Mouse (Mus musculus): ENCODE results near the gene Cd6. TPM values are rescaled to one million over a fixed set of nuclear protein-coding genes. Genes with fewer than 3 reads are reported as not detected.

Gene Cd6
- 778 TPM for polyA plus RNA-seq (2017; shearing (Covaris generic))

DNA sequence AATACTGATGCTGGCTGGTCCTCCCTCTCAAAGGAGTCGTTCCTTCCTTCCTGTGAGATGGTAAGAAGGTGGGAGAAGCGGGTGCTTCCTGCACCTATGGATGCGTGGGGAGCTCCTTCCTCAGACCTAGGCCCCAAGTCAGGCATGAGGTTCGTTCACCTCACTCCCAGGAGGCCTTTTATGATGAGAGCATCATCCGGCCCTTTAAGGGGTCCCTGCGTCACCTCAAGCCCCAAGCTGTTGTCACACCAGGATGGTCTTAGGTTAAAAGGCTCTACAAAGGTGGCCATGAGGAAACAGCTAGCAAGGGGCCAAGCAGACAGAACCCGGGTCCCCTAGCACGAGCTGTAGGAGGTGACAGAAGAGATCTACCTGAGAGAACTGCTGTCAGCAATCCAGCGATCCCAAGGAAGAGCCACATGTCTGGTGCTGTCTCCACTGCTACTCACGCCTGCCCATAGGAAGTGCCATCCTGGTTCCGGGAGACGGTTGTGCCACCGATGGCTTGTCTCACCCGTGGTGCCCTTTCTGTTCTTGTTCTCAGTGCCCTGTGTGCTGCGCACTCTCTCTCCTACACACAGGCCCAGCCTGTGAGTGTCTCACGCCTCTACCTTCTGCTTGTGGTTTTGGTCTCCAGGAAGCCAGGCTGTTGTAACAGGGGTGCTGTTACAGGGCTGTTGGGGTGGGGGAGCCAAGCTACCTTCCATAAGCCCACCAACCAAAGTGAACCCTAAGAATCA, at the start of gene Cd6:
TSS of gene Cd6 (minus strand) at position 623 of the 740 bp plus-strand sequence.

GRCm38 (mm10) chr19:10869886-10870527, 40.1 kb upstream of the Cd6 start, which contains the start of gene Tmem132a:
Gene Tmem132a, minus strand, starts transcription at chr19:10869940.

DNA sequence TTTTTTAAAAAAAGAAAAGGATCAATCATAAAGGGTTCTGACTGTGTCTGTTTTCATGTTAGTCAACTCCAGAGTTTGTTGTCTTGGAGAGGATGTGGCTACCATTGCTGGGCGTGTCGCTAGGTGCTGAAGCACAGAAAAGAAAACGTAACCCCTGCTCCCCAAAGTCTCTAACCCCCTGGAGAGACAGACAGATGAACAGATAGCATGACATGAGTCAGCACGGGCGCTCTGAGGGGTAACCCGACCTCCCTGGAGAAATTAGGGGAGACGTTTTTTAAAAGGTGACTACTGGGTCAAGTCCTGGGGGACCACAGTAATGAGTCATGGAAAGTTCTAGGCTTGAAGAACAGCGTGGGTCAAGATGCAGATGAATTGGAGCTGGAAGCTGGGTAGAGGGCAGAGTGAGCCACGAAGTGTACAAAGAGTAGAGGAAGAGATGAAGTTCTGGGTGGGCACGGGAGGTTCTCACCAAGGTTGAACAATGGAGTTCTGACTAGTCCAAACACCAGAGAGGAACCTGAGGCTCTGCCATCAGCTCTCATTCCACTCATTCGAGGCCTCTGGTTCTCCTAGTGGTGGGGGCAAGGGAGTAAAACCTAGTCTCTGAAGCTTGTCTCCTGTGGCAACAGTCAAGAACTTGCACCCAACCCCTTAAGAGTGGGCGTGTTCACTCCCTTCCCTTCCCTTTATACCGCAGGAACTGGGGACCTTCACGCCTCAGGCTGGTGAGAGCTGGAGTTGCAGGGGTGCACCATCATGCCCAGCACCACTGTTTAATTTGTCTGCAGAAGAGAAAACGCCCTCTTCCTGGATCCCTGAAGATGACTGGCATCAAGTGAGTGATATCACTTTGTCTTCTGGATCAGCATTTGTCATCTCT, 9.4 kb upstream of the Cd6 start, which contains the start of gene Slc15a3:
TSS of gene Slc15a3 (plus strand) at position 718 of the 883 bp plus-strand sequence.

Other genes with a start within 250 kb of the Cd6 start
- 208 TPM for gene Ddb1, start 224.7 kb downstream of the Cd6 start, polyA plus RNA-seq (2017; shearing (Covaris generic))
- 9.0 TPM for gene Tkfc, start 224.4 kb downstream of the Cd6 start, polyA plus RNA-seq (2017; shearing (Covaris generic))
- not detected for gene Vwce, start 195.8 kb downstream of the Cd6 start, polyA plus RNA-seq (2017; shearing (Covaris generic))
- not detected for gene Pga5, start 152.0 kb downstream of the Cd6 start, polyA plus RNA-seq (2017; shearing (Covaris generic))
- gene Vps37c, start 141.3 kb downstream of the Cd6 start, polyA plus RNA-seq (2017; shearing (Covaris generic)) = 26.3 TPM
- 569 TPM for gene Cd5, start 91.1 kb downstream of the Cd6 start, polyA plus RNA-seq (2017; shearing (Covaris generic))
- gene Slc15a3, start 9.7 kb upstream of the Cd6 start, polyA plus RNA-seq (2017; shearing (Covaris generic)) = 1.9 TPM
- 0.46 TPM for gene Tmem132a, start 39.9 kb upstream of the Cd6 start, polyA plus RNA-seq (2017; shearing (Covaris generic))
- 60.7 TPM for gene Tmem109, start 51.9 kb upstream of the Cd6 start, polyA plus RNA-seq (2017; shearing (Covaris generic))
- gene Prpf19, start 65.2 kb upstream of the Cd6 start, polyA plus RNA-seq (2017; shearing (Covaris generic)) = 76.9 TPM
- not detected for gene Zp1, start 90.6 kb upstream of the Cd6 start, polyA plus RNA-seq (2017; shearing (Covaris generic))
- gene Ptgdr2, start 107.1 kb upstream of the Cd6 start, polyA plus RNA-seq (2017; shearing (Covaris generic)) = not detected
- 20.5 TPM for gene Ccdc86, start 119.2 kb upstream of the Cd6 start, polyA plus RNA-seq (2017; shearing (Covaris generic))
- not detected for gene Ms4a10, start 144.6 kb upstream of the Cd6 start, polyA plus RNA-seq (2017; shearing (Covaris generic))
- gene Ms4a15, start 163.2 kb upstream of the Cd6 start, polyA plus RNA-seq (2017; shearing (Covaris generic)) = not detected
- gene Ms4a18, start 188.0 kb upstream of the Cd6 start, polyA plus RNA-seq (2017; shearing (Covaris generic)) = not detected